Mouse (Mus musculus): Measurements from ENCODE around the gene Git1.
A peak's percentile ranks its signal among the peaks of the same experiment; 100 is the strongest.

Git1 gene

GRCm38 (mm10) chr11:77483510-77484255, 9.7 kb upstream of the Git1 start:
- DNase-seq, result no peak

- no peak for DNase-seq
These were observed 8.1 kb upstream of the Git1 start for GRCm38 (mm10) chr11:77485229-77485628.

- peak; percentile 27 for DNase-seq
These were observed 6.6 kb upstream of the Git1 start for GRCm38 (mm10) chr11:77486798-77487197.

GRCm38 (mm10) chr11:77488771-77489581, 4.4 kb upstream of the Git1 start:
- DNase-seq, result peak; percentile 17

GRCm38 (mm10) chr11:77489591-77490235, 3.6 kb upstream of the Git1 start, which contains the start of gene Ankrd13b:
TSS of gene Ankrd13b (minus strand) at chr11:77489678.
- peak; percentile 86 for DNase-seq

- peak; percentile 2 for DNase-seq
These were observed 2.9 kb upstream of the Git1 start for GRCm38 (mm10) chr11:77490451-77490850.

GRCm38 (mm10) chr11:77491123-77491501, 2.2 kb upstream of the Git1 start:
- DNase-seq, result peak; percentile 92

- DNase-seq, result peak; percentile 79
These were observed 1.7 kb upstream of the Git1 start for GRCm38 (mm10) chr11:77491502-77492291.

- peak; percentile 44 for DNase-seq
These were observed 971 bp upstream of the Git1 start for GRCm38 (mm10) chr11:77492311-77492871.

- DNase-seq, result peak; percentile 97
These were observed 440 bp upstream of the Git1 start for GRCm38 (mm10) chr11:77492911-77493332.

GRCm38 (mm10) chr11:77494344-77494676, 948 bp downstream of the Git1 start:
- no peak for DNase-seq

- no peak for DNase-seq
These were observed 1.4 kb downstream of the Git1 start for GRCm38 (mm10) chr11:77494782-77495181.

GRCm38 (mm10) chr11:77495507-77495906, 2.1 kb downstream of the Git1 start:
- DNase-seq, result peak; percentile 8

GRCm38 (mm10) chr11:77497341-77497756, 4.0 kb downstream of the Git1 start:
- DNase-seq, result peak; percentile 86

GRCm38 (mm10) chr11:77497851-77498250, 4.5 kb downstream of the Git1 start:
- DNase-seq, result peak; percentile 73

GRCm38 (mm10) chr11:77498261-77499139, 5.1 kb downstream of the Git1 start:
- no peak for DNase-seq

GRCm38 (mm10) chr11:77499354-77499753, 6.0 kb downstream of the Git1 start:
- no peak for DNase-seq

- peak; percentile 33 for DNase-seq
These were observed 7.3 kb downstream of the Git1 start for GRCm38 (mm10) chr11:77500361-77501325.

- DNase-seq, result peak; percentile 84
These were observed 8.0 kb downstream of the Git1 start for GRCm38 (mm10) chr11:77501392-77501791.

GRCm38 (mm10) chr11:77501971-77502370, 8.6 kb downstream of the Git1 start:
- no peak for DNase-seq

Data from kidney, postnatal 14 days (tissue).